Mouse (Mus musculus): Measurements from ENCODE around the gene Poc1b.

DNA sequence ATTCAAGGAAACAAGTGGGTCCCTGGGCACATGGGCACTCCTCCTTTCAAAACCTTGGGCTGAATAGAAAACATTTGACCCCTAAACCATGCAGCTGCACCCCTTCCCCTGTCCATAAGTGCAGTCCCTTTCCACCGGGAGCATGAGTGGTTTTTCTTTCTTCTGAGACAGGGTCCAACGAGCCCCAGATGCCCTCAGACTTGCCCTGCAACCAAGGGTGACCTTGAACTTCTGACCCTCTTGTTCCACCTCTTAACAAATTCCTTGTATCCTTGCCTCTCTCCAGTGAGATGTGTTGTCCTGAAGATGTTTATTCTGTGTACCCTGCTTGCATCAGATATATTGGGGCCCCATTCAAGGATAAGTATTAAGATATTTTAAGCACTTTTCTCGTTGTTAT is 6.7 kb downstream of the Poc1b start:
- no peak for TF ChIP-seq CTCF (IDR thresholded peaks at IDR 0.05; ENCODE audit: borderline replicate concordance, insufficient read depth, low read depth, low read length)
- TF ChIP-seq POLR2A (IDR thresholded peaks at IDR 0.05; ENCODE audit: borderline replicate concordance, insufficient read depth, low read length): no peak
